Comparison of ENCODE assay signal across 8 mouse cellular contexts in genomic region chrX:74368209-74368909, GRCm38 (mm10). TPM values are rescaled to one million over a fixed set of nuclear protein-coding genes. Genes with fewer than 3 reads are reported as not detected.
A peak's percentile ranks its signal among the peaks of the same experiment; 100 is the strongest.
DNase-seq lines count a peak whose midpoint lies in the region; ATAC-seq and TF ChIP-seq lines count a peak whose summit lies in the region.

No protein-coding gene starts in this region.

- no peaks in the 10 kb centered on the region for H3K4me1 ChIP-seq in forebrain, embryonic 11.5 days (replicated peaks; ENCODE audit: control insufficient read depth, insufficient read depth, low read length)
- H3K4me1 ChIP-seq in heart, embryonic 16.5 days (ENCODE audit: control insufficient read depth, insufficient read depth, low read length): peaks cover 10% of the 10 kb centered on the region
- H3K4me1 ChIP-seq in neural tube, embryonic 13.5 days (replicated peaks): peaks cover 19% of the 10 kb centered on the region

- H3K27me3 ChIP-seq in forebrain, embryonic 11.5 days (ENCODE audit: control insufficient read depth, insufficient read depth, low read length): no peaks in the 10 kb centered on the region
- H3K27me3 ChIP-seq in heart, embryonic 16.5 days (ENCODE audit: control insufficient read depth, insufficient read depth, low read length): no peaks in the 10 kb centered on the region
- H3K27me3 ChIP-seq in neural tube, embryonic 13.5 days: no peaks in the 10 kb centered on the region

- peak overlapping the region; percentile 63 for H3K4me2 ChIP-seq in forebrain, embryonic 11.5 days (ENCODE audit: low read depth, low read length, severe bottlenecking)
- H3K4me2 ChIP-seq in heart, embryonic 16.5 days (ENCODE audit: low read depth, low read length): peak overlapping the region; percentile 71
- H3K4me2 ChIP-seq in neural tube, embryonic 13.5 days: peak overlapping the region; percentile 67

- peak; percentile 72 for DNase-seq in brain, embryonic 14.5 days (ENCODE audit: low read depth)
- peak; percentile 77 for DNase-seq in forebrain, embryonic 11.5 days (ENCODE audit: low spot score)
- DNase-seq in kidney, postnatal 25 days: peak; percentile 79 to 91
- DNase-seq in lung, adult 18-20 months: peak; percentile 76 to 77
- DNase-seq in testis, postnatal 14 days (ENCODE audit: low spot score): peak; percentile 73

- no peaks in the 10 kb centered on the region for H3K36me3 ChIP-seq in forebrain, embryonic 11.5 days (ENCODE audit: control insufficient read depth, insufficient read depth, low read length)
- peaks cover 7% of the 10 kb centered on the region; the same call in 1 of the 2 replicates for H3K36me3 ChIP-seq in heart, embryonic 16.5 days (ENCODE audit: control insufficient read depth, insufficient read depth)
- 0 out of 2 replicates have a peak, but pooled peaks cover 6% of the 10 kb centered on the region for H3K36me3 ChIP-seq in neural tube, embryonic 13.5 days

- 10% methylated on average over 39 of the region's 49 CpGs for WGBS in forebrain, embryonic 11.5 days
- 19% methylated on average over 42 of the region's 49 CpGs for WGBS in heart, embryonic 16.5 days
- 17% methylated on average over 32 of the region's 49 CpGs for WGBS in neural tube, embryonic 13.5 days

- TF ChIP-seq POLR2A in brain, embryonic 14.5 days (IDR thresholded peaks at IDR 0.05; ENCODE audit: borderline replicate concordance, extremely low read depth, insufficient read depth, insufficient read length, poor library complexity, severe bottlenecking): peak; percentile 39; the same call in 1 of the 2 replicates

- no peak overlapping the region for H3K27ac ChIP-seq in forebrain, embryonic 11.5 days (ENCODE audit: low read depth, low read length)
- H3K27ac ChIP-seq in heart, embryonic 16.5 days (ENCODE audit: low read length): peak overlapping the region; percentile 77
- peak overlapping the region; percentile 83 for H3K27ac ChIP-seq in neural tube, embryonic 13.5 days (replicated peaks)

- H3K9ac ChIP-seq in forebrain, embryonic 11.5 days (ENCODE audit: low read length): peak overlapping the region; percentile 69
- H3K9ac ChIP-seq in heart, embryonic 16.5 days (ENCODE audit: low read length): peak overlapping the region; percentile 84
- peak overlapping the region; percentile 86 for H3K9ac ChIP-seq in neural tube, embryonic 13.5 days

- no peaks in the 10 kb centered on the region for H3K9me3 ChIP-seq in forebrain, embryonic 11.5 days (ENCODE audit: control insufficient read depth, low read length)
- H3K9me3 ChIP-seq in heart, embryonic 16.5 days (replicated peaks; ENCODE audit: control insufficient read depth, low read length): no peaks in the 10 kb centered on the region
- H3K9me3 ChIP-seq in neural tube, embryonic 13.5 days: no peaks in the 10 kb centered on the region

- peak overlapping the region; percentile 45 for H3K4me3 ChIP-seq in forebrain, embryonic 11.5 days (ENCODE audit: low read depth, low read length)
- H3K4me3 ChIP-seq in heart, embryonic 16.5 days (ENCODE audit: low read length): peak overlapping the region; percentile 72
- peak overlapping the region; percentile 58 for H3K4me3 ChIP-seq in neural tube, embryonic 13.5 days

- peak; percentile 56 for ATAC-seq in CD4-positive, CD25-positive, alpha-beta regulatory T cell, adult 4 months
- peak; percentile 72 for ATAC-seq in forebrain, embryonic 11.5 days (replicated peaks; ENCODE audit: low FRiP score)
- peak; percentile 55 for ATAC-seq in heart, embryonic 16.5 days (replicated peaks; ENCODE audit: extremely low read depth, insufficient read depth, low FRiP score)
- ATAC-seq in neural tube, embryonic 13.5 days (ENCODE audit: low read depth): peak; percentile 84

- peak; percentile 20; the same call in 1 of the 2 replicates for TF ChIP-seq CTCF in brain, embryonic 14.5 days (IDR thresholded peaks at IDR 0.05; ENCODE audit: borderline replicate concordance, extremely low read depth, insufficient read depth, insufficient read length)

RNA-seq across cellular contexts. Expression of gene Ubl4a, which starts 4.7 kb away (rescaled TPM):
- polyA plus RNA-seq in CD4-positive, CD25-positive, alpha-beta regulatory T cell, adult 4 months (2017; shearing (Covaris generic)): 10 to 100 TPM; 60.0 to 78.5 TPM
- polyA plus RNA-seq in brain, embryonic 14.5 days (2012; rRNA removed): 52.8 and 63.4 TPM in 2 replicates
- 72.8 and 72.9 TPM in 2 replicates for polyA plus RNA-seq in forebrain, embryonic 11.5 days (2014; fragmentation: Nextera tagmentation; extraction: Ambion mirVana)
- polyA plus RNA-seq in heart, embryonic 16.5 days (2015; fragmentation: Nextera tagmentation; extraction: Ambion mirVana): 61.2 and 66.1 TPM in 2 replicates
- 63.6 and 66.3 TPM in 2 replicates for polyA plus RNA-seq in neural tube, embryonic 13.5 days (2015; fragmentation: Nextera tagmentation; extraction: Ambion mirVana)

RNA-seq across cellular contexts. Expression of gene Slc10a3, which starts 4.8 kb away (rescaled TPM):
- polyA plus RNA-seq in CD4-positive, CD25-positive, alpha-beta regulatory T cell, adult 4 months (2017; shearing (Covaris generic)): 10 to 100 TPM; 21.5 to 34.2 TPM
- 6.1 and 7.7 TPM in 2 replicates for polyA plus RNA-seq in brain, embryonic 14.5 days (2012; rRNA removed)
- 8.6 and 9.9 TPM in 2 replicates for polyA plus RNA-seq in forebrain, embryonic 11.5 days (2014; fragmentation: Nextera tagmentation; extraction: Ambion mirVana)
- 14.9 and 17.2 TPM in 2 replicates for polyA plus RNA-seq in heart, embryonic 16.5 days (2015; fragmentation: Nextera tagmentation; extraction: Ambion mirVana)
- 6.8 and 8.4 TPM in 2 replicates for polyA plus RNA-seq in neural tube, embryonic 13.5 days (2015; fragmentation: Nextera tagmentation; extraction: Ambion mirVana)

RNA-seq across cellular contexts. Expression of gene Lage3, which starts 14.9 kb away (rescaled TPM):
- polyA plus RNA-seq in CD4-positive, CD25-positive, alpha-beta regulatory T cell, adult 4 months (2017; shearing (Covaris generic)): 10 to 100 TPM; 60.3 to 62.7 TPM
- 63.0 and 107 TPM in 2 replicates for polyA plus RNA-seq in brain, embryonic 14.5 days (2012; rRNA removed)
- polyA plus RNA-seq in forebrain, embryonic 11.5 days (2014; fragmentation: Nextera tagmentation; extraction: Ambion mirVana): 118 and 121 TPM in 2 replicates
- 79.3 and 81.7 TPM in 2 replicates for polyA plus RNA-seq in heart, embryonic 16.5 days (2015; fragmentation: Nextera tagmentation; extraction: Ambion mirVana)
- polyA plus RNA-seq in neural tube, embryonic 13.5 days (2015; fragmentation: Nextera tagmentation; extraction: Ambion mirVana): 70.6 and 80.4 TPM in 2 replicates

RNA-seq across cellular contexts. Expression of gene Fam3a, which starts 24.7 kb away (rescaled TPM):
- polyA plus RNA-seq in CD4-positive, CD25-positive, alpha-beta regulatory T cell, adult 4 months (2017; shearing (Covaris generic)): 10 to 100 TPM; 28.6 to 47.0 TPM
- 35.3 and 47.8 TPM in 2 replicates for polyA plus RNA-seq in brain, embryonic 14.5 days (2012; rRNA removed)
- 27.3 and 27.6 TPM in 2 replicates for polyA plus RNA-seq in forebrain, embryonic 11.5 days (2014; fragmentation: Nextera tagmentation; extraction: Ambion mirVana)
- polyA plus RNA-seq in heart, embryonic 16.5 days (2015; fragmentation: Nextera tagmentation; extraction: Ambion mirVana): 26.4 and 29.0 TPM in 2 replicates
- 32.0 and 34.4 TPM in 2 replicates for polyA plus RNA-seq in neural tube, embryonic 13.5 days (2015; fragmentation: Nextera tagmentation; extraction: Ambion mirVana)

RNA-seq across cellular contexts. Expression of gene Ikbkg, which starts 24.7 kb away (rescaled TPM):
- polyA plus RNA-seq in CD4-positive, CD25-positive, alpha-beta regulatory T cell, adult 4 months (2017; shearing (Covaris generic)): 10 to 100 TPM; 44.7 to 65.1 TPM
- 15.1 and 16.0 TPM in 2 replicates for polyA plus RNA-seq in brain, embryonic 14.5 days (2012; rRNA removed)
- polyA plus RNA-seq in forebrain, embryonic 11.5 days (2014; fragmentation: Nextera tagmentation; extraction: Ambion mirVana): 22.2 and 22.9 TPM in 2 replicates
- polyA plus RNA-seq in heart, embryonic 16.5 days (2015; fragmentation: Nextera tagmentation; extraction: Ambion mirVana): 21.9 and 23.0 TPM in 2 replicates
- 16.7 and 16.8 TPM in 2 replicates for polyA plus RNA-seq in neural tube, embryonic 13.5 days (2015; fragmentation: Nextera tagmentation; extraction: Ambion mirVana)
